Mouse (Mus musculus): ENCODE data around the gene Trim46. TPM values are rescaled to one million over a fixed set of nuclear protein-coding genes. Genes with fewer than 3 reads are reported as not detected.

Trim46 gene
- total and polyA plus RNA-seq, 2 experiments: 0.16 to 0.18 TPM

GRCm38 (mm10) chr3:89270051-89270755 is 24.1 kb upstream of the Trim46 start, which contains the start of gene Slc50a1:
Gene Slc50a1 (minus strand): TSS chr3:89270570.
- no peaks in the 10 kb centered on the region for H3K27me3 ChIP-seq (ENCODE audit: control insufficient read depth, insufficient read depth, low read length)

DNA sequence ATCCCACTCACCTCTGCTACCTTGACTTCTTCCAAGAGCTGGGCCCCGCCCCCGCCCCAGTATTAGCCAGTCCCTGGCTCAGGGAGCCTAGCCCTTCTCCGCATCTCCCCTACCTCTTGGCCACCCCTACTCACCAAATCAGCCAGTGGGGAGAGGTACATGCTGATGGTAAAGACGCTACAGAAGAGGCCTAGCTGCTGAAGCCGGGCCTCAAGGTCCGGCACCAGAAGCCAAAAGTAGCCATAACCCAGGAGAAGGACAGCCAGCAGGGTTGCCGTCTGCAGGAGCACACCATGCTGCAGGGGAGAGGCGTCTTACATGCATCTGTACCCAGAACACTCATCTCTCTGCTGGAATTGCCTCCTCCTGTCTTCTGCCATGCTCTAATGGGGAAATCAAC is 22.8 kb upstream of the Trim46 start:
- WGBS: 89% methylated on average over 8 of the region's 8 CpGs

More at GRCm38 (mm10) chr3:89270051-89270755, 24.1 kb upstream of the Trim46 start, which contains the start of gene Slc50a1:
- Histone ChIP-seq H3K27ac (replicated peaks; ENCODE audit: insufficient read depth, low read depth, low read length) (peak within 1 kb of the TSS; percentile 60), H3K79me2 (ENCODE audit: control insufficient read depth, insufficient read depth, low read length) (peaks cover 8% of the 10 kb centered on the region; the same call in 1 of the 2 replicates), H3K36me3 (ENCODE audit: control insufficient read depth, insufficient read depth, low read length) (peaks cover 23% of the 10 kb centered on the region), H3K4me1 (ENCODE audit: control insufficient read depth, insufficient read depth, low read length) (peaks cover 23% of the 10 kb centered on the region), H3K9ac (ENCODE audit: low read depth, low read length) (peak within 1 kb of the TSS; percentile 72), H3K4me3 (ENCODE audit: insufficient read depth, low read depth, low read length) (peak within 1 kb of the TSS; percentile 69)
- WGBS: 2% methylated on average over 39 of the region's 39 CpGs
- peak; percentile 67 for DNase-seq (ENCODE audit: extremely low read depth, low read depth, low spot score)
- TF ChIP-seq POLR2A (IDR thresholded peaks at IDR 0.05; ENCODE audit: extremely low read depth, insufficient read depth, low read length) (peak; percentile 63; the same call in 1 of the 2 replicates), CTCF (IDR thresholded peaks at IDR 0.05; ENCODE audit: low read depth, low read length) (peak; percentile 57)

GRCm38 (mm10) chr3:89266439-89266893 is 20.4 kb upstream of the Trim46 start:
- Histone ChIP-seq H3K4me3 (ENCODE audit: insufficient read depth, low read depth, low read length) (peak overlapping the region; percentile 85), H3K4me1 (ENCODE audit: control insufficient read depth, insufficient read depth, low read length) (peaks cover 13% of the 10 kb centered on the region), H3K27ac (replicated peaks; ENCODE audit: insufficient read depth, low read depth, low read length) (peak overlapping the region; percentile 78), H3K36me3 (ENCODE audit: control insufficient read depth, insufficient read depth, low read length) (no peaks in the 10 kb centered on the region), H3K27me3 (ENCODE audit: control insufficient read depth, insufficient read depth, low read length) (no peaks in the 10 kb centered on the region), H3K79me2 (ENCODE audit: control insufficient read depth, insufficient read depth, low read length) (peaks cover 4% of the 10 kb centered on the region; the same call in 1 of the 2 replicates), H3K9ac (ENCODE audit: low read depth, low read length) (peak overlapping the region; percentile 87)
- under 1% methylated on average over 20 of the region's 20 CpGs for WGBS
- TF ChIP-seq POLR2A (IDR thresholded peaks at IDR 0.05; ENCODE audit: extremely low read depth, insufficient read depth, low read length): peak; percentile 87
- no peak for TF ChIP-seq CTCF (IDR thresholded peaks at IDR 0.05; ENCODE audit: low read depth, low read length)
- peak; percentile 83 for DNase-seq (ENCODE audit: extremely low read depth, low read depth, low spot score)

More for the DNA sequence above, 22.8 kb upstream of the Trim46 start:
- Histone ChIP-seq H3K27ac (replicated peaks; ENCODE audit: insufficient read depth, low read depth, low read length) (no peak overlapping the region), H3K4me1 (ENCODE audit: control insufficient read depth, insufficient read depth, low read length) (peaks cover 19% of the 10 kb centered on the region), H3K27me3 (ENCODE audit: control insufficient read depth, insufficient read depth, low read length) (no peaks in the 10 kb centered on the region), H3K79me2 (ENCODE audit: control insufficient read depth, insufficient read depth, low read length) (peaks cover 4% of the 10 kb centered on the region; the same call in 1 of the 2 replicates), H3K36me3 (ENCODE audit: control insufficient read depth, insufficient read depth, low read length) (peaks cover 18% of the 10 kb centered on the region), H3K9ac (ENCODE audit: low read depth, low read length) (no peak overlapping the region), H3K4me3 (ENCODE audit: insufficient read depth, low read depth, low read length) (no peak overlapping the region)
- no peak for DNase-seq (ENCODE audit: extremely low read depth, low read depth, low spot score)
- TF ChIP-seq POLR2A (IDR thresholded peaks at IDR 0.05; ENCODE audit: extremely low read depth, insufficient read depth, low read length) (no peak), CTCF (IDR thresholded peaks at IDR 0.05; ENCODE audit: low read depth, low read length) (no peak)

DNA sequence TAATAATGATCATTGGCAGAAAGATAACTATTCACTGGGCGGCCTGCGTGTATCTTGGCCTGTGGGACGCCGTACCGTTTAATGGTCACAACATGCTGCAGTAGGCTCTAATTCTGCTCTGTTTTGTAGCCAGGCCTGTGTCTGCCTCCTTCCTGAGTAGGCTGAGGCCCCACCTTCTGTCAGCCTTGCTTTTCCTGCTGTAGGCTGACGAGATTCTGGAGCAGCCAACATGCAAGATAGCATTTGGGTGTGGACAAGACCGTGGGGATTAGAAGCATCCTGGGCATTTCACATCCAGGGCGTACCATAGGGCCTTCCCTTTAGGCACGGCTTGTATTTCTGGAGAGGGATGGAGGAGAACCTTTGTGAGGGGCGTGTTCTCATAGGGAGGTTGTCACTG is 16.3 kb upstream of the Trim46 start:
- Histone ChIP-seq H3K9ac (ENCODE audit: low read depth, low read length) (no peak overlapping the region), H3K36me3 (ENCODE audit: control insufficient read depth, insufficient read depth, low read length) (no peaks in the 10 kb centered on the region), H3K79me2 (ENCODE audit: control insufficient read depth, insufficient read depth, low read length) (peaks cover 4% of the 10 kb centered on the region; the same call in 1 of the 2 replicates), H3K4me1 (ENCODE audit: control insufficient read depth, insufficient read depth, low read length) (peaks cover 4% of the 10 kb centered on the region), H3K27me3 (ENCODE audit: control insufficient read depth, insufficient read depth, low read length) (no peaks in the 10 kb centered on the region), H3K4me3 (ENCODE audit: insufficient read depth, low read depth, low read length) (no peak overlapping the region), H3K27ac (replicated peaks; ENCODE audit: insufficient read depth, low read depth, low read length) (no peak overlapping the region)
- no peak for DNase-seq (ENCODE audit: extremely low read depth, low read depth, low spot score)
- WGBS: 81% methylated on average over 10 of the region's 10 CpGs
- TF ChIP-seq POLR2A (IDR thresholded peaks at IDR 0.05; ENCODE audit: extremely low read depth, insufficient read depth, low read length): no peak
- TF ChIP-seq CTCF (IDR thresholded peaks at IDR 0.05; ENCODE audit: low read depth, low read length): no peak

DNA sequence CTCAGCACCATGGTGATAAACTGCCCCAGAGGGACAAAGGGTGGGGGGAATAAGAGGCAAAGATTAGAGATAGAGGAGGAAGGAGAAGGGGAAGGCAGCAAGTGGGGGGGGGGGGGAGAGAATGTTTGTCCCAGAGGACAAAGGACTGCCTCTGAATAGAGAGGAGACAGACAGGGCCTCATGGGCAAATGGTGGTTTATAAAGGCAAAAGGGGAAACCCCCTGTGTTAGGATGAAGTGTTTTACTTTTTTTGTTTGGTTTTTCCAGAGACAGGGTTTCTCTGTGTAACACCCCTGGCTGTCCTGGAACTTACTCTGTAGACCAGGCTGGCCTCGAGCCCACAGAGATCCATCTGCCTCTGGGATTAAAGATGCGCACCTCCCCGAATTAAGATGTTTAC is 14.1 kb upstream of the Trim46 start:
- H3K36me3 ChIP-seq (ENCODE audit: control insufficient read depth, insufficient read depth, low read length): no peaks in the 10 kb centered on the region
- H3K27ac ChIP-seq (replicated peaks; ENCODE audit: insufficient read depth, low read depth, low read length): no peak overlapping the region
- no peaks in the 10 kb centered on the region for H3K4me1 ChIP-seq (ENCODE audit: control insufficient read depth, insufficient read depth, low read length)
- DNase-seq (ENCODE audit: extremely low read depth, low read depth, low spot score): no peak
- 85% methylated on average over 3 of the region's 3 CpGs for WGBS
- H3K27me3 ChIP-seq (ENCODE audit: control insufficient read depth, insufficient read depth, low read length): no peaks in the 10 kb centered on the region
- no peaks in the 10 kb centered on the region for H3K79me2 ChIP-seq (ENCODE audit: control insufficient read depth, insufficient read depth, low read length)
- TF ChIP-seq POLR2A (IDR thresholded peaks at IDR 0.05; ENCODE audit: extremely low read depth, insufficient read depth, low read length): no peak
- TF ChIP-seq CTCF (IDR thresholded peaks at IDR 0.05; ENCODE audit: low read depth, low read length): no peak
- H3K9ac ChIP-seq (ENCODE audit: low read depth, low read length): no peak overlapping the region
- H3K4me3 ChIP-seq (ENCODE audit: insufficient read depth, low read depth, low read length): no peak overlapping the region

- no peak within 1 kb of the TSS for H3K9ac ChIP-seq (ENCODE audit: low read depth, low read length)
- no peaks in the 10 kb centered on the region for H3K27me3 ChIP-seq (ENCODE audit: control insufficient read depth, insufficient read depth, low read length)
Observed at GRCm38 (mm10) chr3:89259076-89259475, 13.0 kb upstream of the Trim46 start, which contains the start of gene Dpm3. Gene Dpm3 (plus strand): TSS chr3:89259358.

More at GRCm38 (mm10) chr3:89259076-89259475, 13.0 kb upstream of the Trim46 start, which contains the start of gene Dpm3:
- H3K79me2 ChIP-seq (ENCODE audit: control insufficient read depth, insufficient read depth, low read length): no peaks in the 10 kb centered on the region
- no peaks in the 10 kb centered on the region for H3K4me1 ChIP-seq (ENCODE audit: control insufficient read depth, insufficient read depth, low read length)
- TF ChIP-seq POLR2A (IDR thresholded peaks at IDR 0.05; ENCODE audit: extremely low read depth, insufficient read depth, low read length): no peak
- WGBS: 65% methylated on average over 7 of the region's 7 CpGs
- no peak within 1 kb of the TSS for H3K27ac ChIP-seq (replicated peaks; ENCODE audit: insufficient read depth, low read depth, low read length)
- H3K4me3 ChIP-seq (ENCODE audit: insufficient read depth, low read depth, low read length): no peak within 1 kb of the TSS
- DNase-seq (ENCODE audit: extremely low read depth, low read depth, low spot score): no peak
- H3K36me3 ChIP-seq (ENCODE audit: control insufficient read depth, insufficient read depth, low read length): no peaks in the 10 kb centered on the region

Measured in liver, adult 2 months (tissue).